Mouse (Mus musculus): ENCODE measurements at regions not wholly inside any gene's neighbourhood (a gene's known extent, or its start where the extent isn't known, plus 50 kb on each side); places are given as distances from the start of the nearest gene placed in this dataset.
"Not testable (repeated sequence)": the region's sequence is repeated elsewhere in the genome, so short reads cannot be mapped to it uniquely, and the experiment has no call there.

DNA sequence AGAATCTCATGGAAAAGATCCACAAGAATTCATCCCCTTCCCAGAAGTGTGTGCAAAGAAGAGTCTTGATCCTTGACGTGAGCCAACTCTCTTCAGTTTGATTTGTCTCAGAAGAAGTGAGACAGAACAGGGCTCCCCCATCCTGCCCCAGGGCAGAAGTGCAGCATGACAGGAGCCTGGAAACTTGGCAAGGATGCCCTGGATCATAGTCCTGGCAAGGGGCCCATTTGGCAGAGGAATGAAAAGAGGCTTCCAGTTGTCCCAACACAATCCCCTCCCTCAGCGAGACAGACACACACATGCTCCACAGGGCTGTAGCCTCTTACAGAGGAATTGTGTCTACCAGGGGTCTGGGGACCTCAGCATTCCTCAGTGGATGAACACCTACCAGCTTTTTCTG, 102.7 kb downstream of the Ptpn20 start:
- no peak for ATAC-seq (replicated peaks; ENCODE audit: poor library complexity, severe bottlenecking)

DNA sequence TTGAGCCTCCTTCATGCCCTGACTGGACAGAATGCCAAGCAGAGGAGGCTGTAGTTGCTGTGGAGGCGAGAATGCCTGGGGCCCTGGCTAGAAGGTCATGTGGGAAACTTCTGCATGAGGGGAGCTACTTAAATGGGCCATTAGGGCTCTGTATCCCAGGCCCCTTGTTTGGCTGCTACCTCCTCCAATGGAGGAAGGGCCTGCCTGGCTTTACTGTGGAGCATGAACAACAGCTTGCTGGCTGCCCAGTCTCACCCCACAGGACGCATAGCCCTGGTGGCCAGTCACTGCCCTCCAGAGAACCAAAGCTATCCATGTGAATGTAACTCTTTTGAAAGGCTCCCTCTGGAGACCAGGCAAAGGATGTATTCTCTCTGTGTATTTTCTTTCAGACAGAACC, 105.2 kb downstream of the Ptpn20 start:
- ATAC-seq (replicated peaks; ENCODE audit: poor library complexity, severe bottlenecking): no peak

DNA sequence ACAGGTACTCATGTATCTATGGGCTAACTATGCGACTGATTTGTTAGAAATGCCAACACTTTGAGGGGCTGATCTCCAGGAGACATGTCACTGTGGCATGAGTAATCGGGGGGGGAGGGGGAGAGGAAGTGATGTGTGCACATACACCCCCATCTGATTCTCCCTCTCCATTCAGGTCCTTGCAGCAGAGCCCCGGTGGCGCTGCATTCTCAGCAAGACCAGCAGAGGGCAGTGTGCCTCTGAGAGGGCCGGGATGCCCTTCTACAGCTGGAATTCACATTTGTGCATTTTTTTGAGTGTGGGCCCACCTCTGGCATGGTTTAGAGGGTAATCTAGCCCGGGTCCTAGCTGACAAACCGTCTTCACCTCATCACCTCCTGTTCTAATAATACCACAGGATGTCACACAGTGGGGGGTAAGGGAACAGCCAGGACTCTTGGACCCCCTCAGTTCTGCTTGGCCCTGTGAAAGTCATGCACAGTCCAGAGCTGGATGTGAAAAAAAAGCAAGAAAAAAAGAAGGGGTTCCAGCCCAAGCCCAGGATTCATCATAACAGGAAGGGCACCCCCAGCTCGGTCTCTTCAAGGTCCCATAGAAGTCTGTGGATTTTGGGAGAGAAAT, 106.5 kb downstream of the Ptpn20 start:
- ATAC-seq (replicated peaks; ENCODE audit: poor library complexity, severe bottlenecking): peak; percentile 63

- no peak for ATAC-seq (replicated peaks; ENCODE audit: poor library complexity, severe bottlenecking)
Observed at GRCm38 (mm10) chr14:33696817-33697216, 107.8 kb downstream of the Ptpn20 start.

GRCm38 (mm10) chr14:33699777-33700438, 110.9 kb downstream of the Ptpn20 start:
- no peak for ATAC-seq (replicated peaks; ENCODE audit: poor library complexity, severe bottlenecking)

GRCm38 (mm10) chr14:33707661-33708297, 118.8 kb downstream of the Ptpn20 start:
- ATAC-seq (replicated peaks; ENCODE audit: poor library complexity, severe bottlenecking): no peak

- ATAC-seq (replicated peaks; ENCODE audit: poor library complexity, severe bottlenecking): no peak
Observed at GRCm38 (mm10) chr14:33708298-33708665, 119.3 kb downstream of the Ptpn20 start.

GRCm38 (mm10) chr14:33712458-33712857, 123.5 kb downstream of the Ptpn20 start:
- ATAC-seq (replicated peaks; ENCODE audit: poor library complexity, severe bottlenecking): no peak

GRCm38 (mm10) chr14:33719651-33720050, 130.6 kb downstream of the Ptpn20 start:
- no peak for ATAC-seq (replicated peaks; ENCODE audit: poor library complexity, severe bottlenecking)

GRCm38 (mm10) chr14:33722379-33723145, 133.6 kb downstream of the Ptpn20 start:
- not testable (repeated sequence) for ATAC-seq (replicated peaks; ENCODE audit: poor library complexity, severe bottlenecking)

GRCm38 (mm10) chr14:33726500-33726899, 137.5 kb downstream of the Ptpn20 start:
- ATAC-seq (replicated peaks; ENCODE audit: poor library complexity, severe bottlenecking): no peak

- no peak for ATAC-seq (replicated peaks; ENCODE audit: poor library complexity, severe bottlenecking)
Observed at GRCm38 (mm10) chr14:33729115-33729884, 140.3 kb downstream of the Ptpn20 start.

DNA sequence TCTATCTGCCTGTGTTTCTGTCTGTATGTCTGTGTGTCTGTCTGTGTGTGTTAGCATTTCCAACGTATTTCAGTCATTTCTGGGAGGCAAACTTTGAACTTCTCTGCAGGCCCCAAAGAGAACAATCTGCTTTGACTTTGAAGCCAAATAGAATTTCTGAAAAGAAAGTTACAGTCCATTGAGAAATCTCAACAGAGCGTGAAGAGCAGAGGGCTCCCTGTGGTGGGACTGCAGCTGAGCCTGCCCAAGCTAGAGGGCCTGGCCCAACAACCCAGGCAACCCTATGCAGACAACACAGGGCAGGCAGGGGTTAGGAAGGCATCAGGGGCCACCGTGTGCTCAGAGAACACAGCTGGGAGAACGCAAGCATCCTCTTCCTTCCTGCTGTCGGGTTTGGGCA, 143.7 kb downstream of the Ptpn20 start:
- ATAC-seq (replicated peaks; ENCODE audit: poor library complexity, severe bottlenecking): no peak

DNA sequence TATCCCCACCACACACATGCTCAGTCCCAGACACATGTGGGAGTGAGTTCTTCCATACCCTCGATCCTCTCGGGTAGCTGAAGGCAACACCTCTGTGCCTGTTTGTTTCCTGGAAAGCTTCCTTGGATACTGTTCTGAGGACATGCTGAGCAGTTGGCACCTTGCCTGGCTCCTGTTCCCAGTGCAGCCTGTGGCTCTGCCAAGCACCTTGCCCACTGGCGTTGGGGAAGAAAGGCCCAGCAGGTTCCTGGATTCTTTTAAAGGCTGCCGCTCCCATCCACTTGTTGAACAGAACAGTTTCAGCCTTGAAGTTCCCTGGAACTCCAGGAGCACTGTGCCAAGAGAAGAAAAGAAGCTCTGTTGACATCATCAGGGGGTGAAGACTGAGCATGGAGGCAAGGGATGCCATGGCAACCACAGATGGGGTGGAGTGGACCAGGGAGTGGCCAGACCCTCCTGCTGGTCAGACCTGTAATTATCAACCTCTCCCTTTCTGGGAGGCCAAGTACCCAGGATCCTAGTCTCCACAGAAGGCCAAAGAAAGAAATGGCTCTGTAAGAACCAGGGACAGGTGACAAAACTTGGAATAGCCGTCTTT, 145.5 kb downstream of the Ptpn20 start:
- no peak for ATAC-seq (replicated peaks; ENCODE audit: poor library complexity, severe bottlenecking)

GRCm38 (mm10) chr14:33735653-33736052, 146.6 kb downstream of the Ptpn20 start:
- ATAC-seq (replicated peaks; ENCODE audit: poor library complexity, severe bottlenecking): no peak

DNA sequence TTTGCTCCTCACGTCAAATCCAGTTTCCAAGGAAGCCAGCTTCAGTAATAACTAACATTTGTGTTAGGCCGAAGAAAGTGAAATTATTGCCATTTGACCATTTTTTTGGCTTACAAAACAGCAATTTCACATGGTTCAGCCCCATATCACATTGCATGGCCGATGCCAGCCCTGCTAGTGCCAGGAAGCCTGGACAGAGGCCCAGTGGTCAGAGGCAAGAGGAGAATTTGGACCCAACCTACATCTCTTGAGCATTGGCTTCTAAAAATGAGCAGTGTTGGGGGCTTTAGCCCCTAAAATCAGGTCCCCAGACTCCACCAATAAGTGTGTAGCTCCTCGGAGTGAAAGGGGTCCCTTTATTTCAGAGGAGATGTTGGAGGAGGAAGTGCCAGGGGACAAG, 157.2 kb downstream of the Ptpn20 start:
- no peak for ATAC-seq (replicated peaks; ENCODE audit: poor library complexity, severe bottlenecking)

DNA sequence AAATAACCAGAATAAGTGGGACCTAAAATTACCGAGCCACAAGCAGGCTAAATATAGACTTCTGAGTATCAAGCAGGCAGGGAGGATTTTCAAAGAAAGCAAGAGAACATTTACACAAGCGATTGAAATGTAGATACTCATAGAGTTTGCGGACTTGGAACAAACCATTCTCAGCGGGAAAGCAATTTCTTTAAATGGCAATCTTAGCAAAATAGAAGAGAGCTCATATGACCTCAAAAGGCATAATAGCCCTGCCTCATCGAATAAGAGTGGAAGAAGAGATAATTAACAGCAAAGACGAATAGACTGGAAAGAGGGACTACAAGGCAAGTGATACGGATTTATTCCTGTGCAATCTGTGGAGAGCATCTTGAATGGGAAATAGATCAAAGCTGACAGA, 163.7 kb upstream of the Gdf10 start:
- no peak for ATAC-seq (replicated peaks; ENCODE audit: poor library complexity, severe bottlenecking)

DNA sequence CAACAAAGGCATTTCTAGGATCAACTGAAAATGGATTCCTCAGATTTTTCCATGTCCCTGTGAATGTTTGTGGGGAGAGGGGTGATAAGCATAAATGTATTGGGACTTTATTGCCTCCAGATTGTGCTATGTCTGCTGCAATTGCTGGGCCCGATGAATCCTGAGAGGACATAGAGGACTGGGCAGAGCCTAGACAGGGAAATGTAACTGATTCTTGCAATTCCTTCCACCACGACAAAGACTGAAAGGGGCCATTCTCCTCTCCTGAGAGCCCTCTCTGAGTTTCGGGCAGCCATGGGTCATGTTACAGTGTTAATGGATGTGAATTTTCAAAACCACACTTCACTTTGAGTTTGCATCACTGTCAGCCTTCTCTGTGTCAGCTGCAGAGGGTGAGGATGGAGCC, 159.7 kb upstream of the Gdf10 start:
- no peak for ATAC-seq (replicated peaks; ENCODE audit: poor library complexity, severe bottlenecking)

DNA sequence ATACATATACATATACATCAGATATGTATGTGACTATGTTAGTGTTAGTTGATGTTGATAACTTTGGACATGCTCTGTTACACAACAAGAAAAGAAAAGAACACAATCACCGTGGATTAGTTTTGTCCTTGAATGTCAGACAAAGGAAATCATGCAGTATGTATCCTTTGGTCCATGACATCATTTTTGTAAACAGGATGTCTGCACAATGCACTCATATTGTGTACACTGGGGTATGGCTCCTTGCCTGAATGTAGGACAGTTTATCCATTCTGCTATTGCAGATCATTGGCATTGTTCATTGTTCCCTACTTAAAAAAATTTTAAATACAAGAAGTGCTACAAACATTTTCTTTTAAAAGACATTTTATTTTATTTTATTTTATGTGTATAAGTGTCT, 157.6 kb upstream of the Gdf10 start:
- ATAC-seq (replicated peaks; ENCODE audit: poor library complexity, severe bottlenecking): no peak

GRCm38 (mm10) chr14:33772374-33772773, 151.0 kb upstream of the Gdf10 start:
- no peak for ATAC-seq (replicated peaks; ENCODE audit: poor library complexity, severe bottlenecking)
